Mouse (Mus musculus) layer of hippocampus, adult 2 months (tissue): Measurements from ENCODE around the gene Sycp2l. TPM values are rescaled to one million over a fixed set of nuclear protein-coding genes. Genes with fewer than 3 reads are reported as not detected.
"Not testable (repeated sequence)": the region's sequence is repeated elsewhere in the genome, so short reads cannot be mapped to it uniquely, and the experiment has no call there.

Experiments
- DNase-seq, 2 experiments: peaks; one replicate each; pipeline ENCODE4 v3.0.0; 2022; ENCODE audit warnings: low spot score in 2 of 2
- H3K27ac ChIP-seq: fragments of 200-600 bp; 2 replicates; pipeline ENCODE4 v1.8.1; 2022
- H3K4me3 ChIP-seq: fragments of 200-600 bp; 2 replicates; pipeline ENCODE4 v1.8.1; 2022; ENCODE audit warnings: mild to moderate bottlenecking
- CTCF ChIP-seq: fragments of 200-600 bp; conservative IDR thresholded peaks from 2 replicates; pipeline ENCODE4 v1.8.1; 2022; ENCODE audit warnings: antibody characterized with exemption, mild to moderate bottlenecking, moderate library complexity
- total RNA-seq, 2 experiments: library from RNA; stranded (reverse); gene quantifications; 2 replicates each; pipeline ENCODE4 v1.2.3; 2021

Gene Sycp2l
- total RNA-seq, 2 experiments from 2014 or later: not detected

- TF ChIP-seq CTCF: no peak
- H3K27ac ChIP-seq: no peak overlapping the region
- DNase-seq: no peak
- no peak overlapping the region for H3K4me3 ChIP-seq
Measured at GRCm38 (mm10) chr13:41153146-41153545, 39.0 kb downstream of the Sycp2l start.

- no peak for DNase-seq
- no peak overlapping the region for H3K4me3 ChIP-seq
- TF ChIP-seq CTCF: peak; percentile 49
- H3K27ac ChIP-seq: no peak overlapping the region
Measured at GRCm38 (mm10) chr13:41158426-41158825, 44.3 kb downstream of the Sycp2l start.

- Histone ChIP-seq H3K4me3 (no peak overlapping the region), H3K27ac (no peak overlapping the region)
- TF ChIP-seq CTCF: no peak
- no peak for DNase-seq
Measured at GRCm38 (mm10) chr13:41187886-41188285, 73.8 kb downstream of the Sycp2l start.

- TF ChIP-seq CTCF: no peak
- no peak for DNase-seq
- Histone ChIP-seq H3K4me3 (no peak overlapping the region), H3K27ac (no peak overlapping the region)
Measured at GRCm38 (mm10) chr13:41195640-41196333, 81.7 kb downstream of the Sycp2l start.

GRCm38 (mm10) chr13:41200861-41201260, 86.8 kb downstream of the Sycp2l start:
- Histone ChIP-seq H3K4me3 (no peak overlapping the region), H3K27ac (peak overlapping the region; percentile 43; the same call in 1 of the 2 replicates)
- peak in 1 of 2 experiments; percentile 37 for DNase-seq
- TF ChIP-seq CTCF: 0 out of 2 replicates have a peak, but pooled peaks have one; percentile 5

GRCm38 (mm10) chr13:41203289-41203688, 89.2 kb downstream of the Sycp2l start:
- TF ChIP-seq CTCF: no peak
- peak; percentile 18 to 22 for DNase-seq
- peak overlapping the region; percentile 74; the same call in 1 of the 2 replicates for H3K27ac ChIP-seq

GRCm38 (mm10) chr13:41203691-41204090, 89.6 kb downstream of the Sycp2l start:
- no peak for DNase-seq
- no peak for TF ChIP-seq CTCF
- Histone ChIP-seq H3K27ac (peak overlapping the region; percentile 74; the same call in 1 of the 2 replicates), H3K4me3 (no peak overlapping the region)

More at GRCm38 (mm10) chr13:41203289-41203688, 89.2 kb downstream of the Sycp2l start:
- no peak overlapping the region for H3K4me3 ChIP-seq

- DNase-seq, H3K4me3 ChIP-seq: not testable (repeated sequence)
- H3K27ac ChIP-seq: 0 out of 2 replicates have a peak overlapping the region, but pooled peaks have one; percentile 52
Measured at GRCm38 (mm10) chr13:41205568-41205967, 91.5 kb downstream of the Sycp2l start.

- peak overlapping the region; percentile 52 for H3K27ac ChIP-seq
- peak; percentile 40 to 47 for DNase-seq
- H3K4me3 ChIP-seq: no peak overlapping the region
- TF ChIP-seq CTCF: no peak
Measured at GRCm38 (mm10) chr13:41206241-41206640, 92.1 kb downstream of the Sycp2l start.

- no peak for TF ChIP-seq CTCF
- H3K4me3 ChIP-seq: no peak overlapping the region
- DNase-seq: no peak
- no peak overlapping the region for H3K27ac ChIP-seq
Measured at GRCm38 (mm10) chr13:41211276-41211675, 97.2 kb downstream of the Sycp2l start.

- no peak overlapping the region for H3K4me3 ChIP-seq
- no peak for TF ChIP-seq CTCF
- peak overlapping the region; percentile 36; the same call in 1 of the 2 replicates for H3K27ac ChIP-seq
- DNase-seq: no peak
Measured at GRCm38 (mm10) chr13:41212558-41213322, 98.6 kb downstream of the Sycp2l start.

GRCm38 (mm10) chr13:41215669-41216068, 101.6 kb downstream of the Sycp2l start:
- H3K27ac ChIP-seq: no peak overlapping the region
- no peak for TF ChIP-seq CTCF
- H3K4me3 ChIP-seq: no peak overlapping the region
- DNase-seq: no peak

GRCm38 (mm10) chr13:41216236-41216635, 102.1 kb downstream of the Sycp2l start:
- Histone ChIP-seq H3K27ac (no peak overlapping the region), H3K4me3 (no peak overlapping the region)
- DNase-seq: no peak
- TF ChIP-seq CTCF: no peak
